Mouse (Mus musculus) MEL (cell line): ENCODE data around the gene Gcg. TPM values are rescaled to one million over a fixed set of nuclear protein-coding genes. Genes with fewer than 3 reads are reported as not detected.

Experiments used
- DNase-seq: peaks from one replicate; pipeline ENCODE4 v3.0.0; 2011; ENCODE audit warnings: low read depth, low spot score
- H3K27ac ChIP-seq: 2 replicates; pipeline ENCODE4 v1.5.1; 2012; ENCODE audit warnings: low read depth, mild to moderate bottlenecking, control low read depth, low read length, moderate library complexity; ENCODE audit not compliant: control insufficient read depth
- H3K27me3 ChIP-seq, 2 experiments: fragments of 150-350 bp in 1 of 2; sonication (generic) in 1 of 2; 2 replicates each; pipeline ENCODE4 v1.6.1; 2012; ENCODE audit warnings: low read length in 2 of 2, mild to moderate bottlenecking in 2 of 2, improper control_type of control experiment in 1 of 2, moderate library complexity in 1 of 2; ENCODE audit not compliant: insufficient read depth in 2 of 2, control insufficient read depth in 1 of 2
- H3K36me3 ChIP-seq, 2 experiments: 2 replicates each; pipeline ENCODE4 v1.6.1; 2012 to 2014; ENCODE audit warnings: low read length in 2 of 2, improper control_type of control experiment in 1 of 2, inconsistent platforms in 1 of 2, mild to moderate bottlenecking in 1 of 2; ENCODE audit not compliant: insufficient read depth in 2 of 2, control insufficient read depth in 1 of 2
- H3K4me1 ChIP-seq, 2 experiments: fragments of 150-350 bp in 1 of 2; sonication (generic) in 1 of 2; 2 replicates each; pipeline ENCODE4 v1.6.1; 2012; ENCODE audit warnings: low read length in 2 of 2, improper control_type of control experiment in 1 of 2, mild to moderate bottlenecking in 1 of 2; ENCODE audit not compliant: insufficient read depth in 2 of 2, control insufficient read depth in 1 of 2
- H3K4me3 ChIP-seq, 2 experiments: fragments of 150-350 bp in 1 of 2; sonication (generic) in 1 of 2; 2 replicates each; pipeline ENCODE4 v1.5.1; 2012; ENCODE audit warnings: low read depth in 2 of 2, low read length in 2 of 2, mild to moderate bottlenecking in 2 of 2, moderate library complexity in 2 of 2, control low read depth in 1 of 2, improper control_type of control experiment in 1 of 2; ENCODE audit not compliant: control insufficient read depth in 1 of 2, insufficient read depth in 1 of 2
- H3K79me2 ChIP-seq: 2 replicates; pipeline ENCODE4 v1.6.1; 2012; ENCODE audit warnings: mild to moderate bottlenecking, low read length, moderate library complexity; ENCODE audit not compliant: control insufficient read depth, poor library complexity, insufficient read depth
- H3K9ac ChIP-seq: 2 replicates; pipeline ENCODE4 v1.6.1; 2012; ENCODE audit warnings: low read depth, mild to moderate bottlenecking, control low read depth, low read length, moderate library complexity; ENCODE audit not compliant: control insufficient read depth, poor library complexity, severe bottlenecking
- H3K9me3 ChIP-seq: fragments of 150-350 bp; sonication (generic); replicated peaks from 2 replicates; pipeline ENCODE4 v1.6.1; 2012; ENCODE audit warnings: mild to moderate bottlenecking, low read length, improper control_type of control experiment, moderate library complexity; ENCODE audit not compliant: insufficient read depth
- EP300 ChIP-seq, 2 experiments: IDR thresholded peaks; 2 replicates each; pipeline ENCODE4 v1.6.1; 2011; ENCODE audit warnings: improper control_type of control experiment in 2 of 2, low read length in 2 of 2, low read depth in 1 of 2, mild to moderate bottlenecking in 1 of 2
- GABPA ChIP-seq: IDR thresholded peaks from 2 replicates; pipeline ENCODE4 v1.6.1; 2012; ENCODE audit warnings: low read depth, mild to moderate bottlenecking, inconsistent platforms, low read length, improper control_type of control experiment, moderate library complexity
- GATA1 ChIP-seq: IDR thresholded peaks from 2 replicates; pipeline ENCODE4 v1.6.1; 2011; ENCODE audit warnings: low read depth, low read length, improper control_type of control experiment
- JUND ChIP-seq: IDR thresholded peaks from 2 replicates; pipeline ENCODE4 v1.6.1; 2011; ENCODE audit warnings: low read depth, mild to moderate bottlenecking, improper control_type of control experiment, low read length
- MAZ ChIP-seq: IDR thresholded peaks from 2 replicates; pipeline ENCODE4 v1.6.1; 2012; ENCODE audit warnings: low read depth, mild to moderate bottlenecking, inconsistent platforms, low read length, improper control_type of control experiment
- POLR2A ChIP-seq, 2 experiments: IDR thresholded peaks; 2 replicates each; pipeline ENCODE4 v1.6.1; 2011 to 2012; ENCODE audit warnings: low read length in 2 of 2, mild to moderate bottlenecking in 2 of 2, control low read depth in 1 of 2, improper control_type of control experiment in 1 of 2, low read depth in 1 of 2, moderate library complexity in 1 of 2; ENCODE audit not compliant: control insufficient read depth in 1 of 2, insufficient read depth in 1 of 2, poor library complexity in 1 of 2
- POLR2AphosphoS5 ChIP-seq: IDR thresholded peaks from 2 replicates; pipeline ENCODE4 v1.6.1; 2012; ENCODE audit warnings: low read depth, borderline replicate concordance, mild to moderate bottlenecking, inconsistent platforms, low read length, moderate library complexity, mixed read lengths
- RCOR1 ChIP-seq: IDR thresholded peaks from 2 replicates; pipeline ENCODE4 v1.6.1; 2012; ENCODE audit warnings: low read depth, mild to moderate bottlenecking, inconsistent platforms, low read length, improper control_type of control experiment
- SMC3 ChIP-seq: IDR thresholded peaks from 2 replicates; pipeline ENCODE4 v1.6.1; 2011; ENCODE audit warnings: low read depth, low read length, improper control_type of control experiment
- USF1 ChIP-seq: IDR thresholded peaks from 2 replicates; pipeline ENCODE4 v1.6.1; 2014; ENCODE audit warnings: low read depth, mild to moderate bottlenecking, inconsistent platforms, low read length, improper control_type of control experiment, moderate library complexity
- USF2 ChIP-seq, 2 experiments: IDR thresholded peaks; 2 replicates each; pipeline ENCODE4 v1.6.1; 2011 to 2012; ENCODE audit warnings: improper control_type of control experiment in 2 of 2, low read length in 2 of 2, borderline replicate concordance in 1 of 2, inconsistent platforms in 1 of 2, low read depth in 1 of 2, mild to moderate bottlenecking in 1 of 2; ENCODE audit not compliant: insufficient read depth in 1 of 2
- polyA plus RNA-seq, 2 experiments: library from polyadenylated mRNA; stranded (reverse) in 1 of 2; unstranded in 1 of 2; fragments of >175 nt in 1 of 2; fragments of >200 nt in 1 of 2; gene quantifications; 2 replicates each; pipeline versions ENCODE4 v1.2.1 to v1.2.4; 2012; ENCODE audit warnings: low replicate concordance in 2 of 2, low read depth in 1 of 2; ENCODE audit not compliant: insufficient read length in 2 of 2, insufficient read depth in 1 of 2, missing spikeins in 1 of 2
- total RNA-seq: library from RNA; depleted of rRNA; stranded (reverse); fragments of 300-350 nt; gene quantifications from 2 replicates; pipeline ENCODE4 v1.2.3, GENCODE M21; 2012; rRNA removed

Gene Gcg
- total RNA-seq (not detected in 2 replicates), polyA plus RNA-seq (not detected)

DNA sequence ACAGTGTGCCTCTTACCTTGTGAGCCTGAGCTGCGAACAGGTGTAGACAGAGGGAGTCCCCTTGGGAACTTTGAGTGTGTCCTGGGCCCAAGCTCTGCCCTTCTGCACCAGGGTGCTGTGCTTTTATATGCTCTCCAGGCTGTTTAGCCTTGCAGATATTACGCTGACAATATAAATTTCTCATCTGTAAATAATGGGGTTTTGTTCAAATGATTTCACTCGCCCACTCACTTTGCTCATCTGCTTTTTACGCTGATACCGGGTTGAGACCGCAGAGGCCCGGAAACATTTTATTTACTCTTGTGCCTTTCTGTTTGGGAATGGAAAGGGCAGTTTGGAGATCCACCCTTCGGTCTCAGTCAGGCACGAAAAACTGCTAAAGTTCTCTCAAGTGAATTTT lies at the start of gene Gcg:
Gene Gcg (minus strand): TSS at position 101 of the 400 bp plus-strand sequence.
- no peaks in the 10 kb centered on the region for H3K79me2 ChIP-seq
- no peaks in the 10 kb centered on the region; a peak in 1 of 4 replicates for H3K27me3 ChIP-seq
- H3K27ac ChIP-seq, result no peak within 1 kb of the TSS
- H3K36me3 ChIP-seq, result no peaks in the 10 kb centered on the region
- no peak within 1 kb of the TSS for H3K9ac ChIP-seq
- DNase-seq, result no peak
- H3K4me3 ChIP-seq, result no peak within 1 kb of the TSS
- TF ChIP-seq MAZ (no peak), JUND (no peak), SMC3 (no peak), GABPA (no peak), RCOR1 (no peak)
- no peaks in the 10 kb centered on the region for H3K9me3 ChIP-seq
- no peaks in the 10 kb centered on the region for H3K4me1 ChIP-seq

DNA sequence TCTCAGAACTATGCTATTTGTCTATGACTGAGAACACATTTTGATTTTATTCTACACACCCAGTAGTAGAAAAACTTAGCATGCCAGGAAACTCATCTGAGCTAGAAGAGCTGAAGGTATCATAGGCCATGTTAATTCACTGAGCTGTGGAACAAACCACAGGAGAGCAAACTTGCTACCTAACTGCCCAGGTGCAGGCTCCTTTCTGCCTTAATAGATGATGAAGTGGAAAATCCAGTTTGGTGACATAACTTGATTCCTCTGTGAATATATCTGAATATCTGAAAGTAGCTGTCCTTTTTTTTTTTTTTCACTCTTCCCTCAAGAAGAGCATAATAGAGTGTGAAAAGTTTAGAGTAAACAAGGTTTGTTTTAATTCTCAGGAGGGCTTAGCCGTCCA lies 47.6 kb upstream of the Gcg start:
- H3K27me3 ChIP-seq, result no peaks in the 10 kb centered on the region
- no peak overlapping the region for H3K4me3 ChIP-seq
- TF ChIP-seq POLR2A (IDR thresholded peaks at IDR 0.05; ENCODE audit: control insufficient read depth in 1 of 2, insufficient read depth in 1 of 2, low read depth in 1 of 2, low read length in 2 of 2, poor library complexity in 1 of 2), result no peak
- no peak for TF ChIP-seq USF2 (IDR thresholded peaks at IDR 0.05; ENCODE audit: borderline replicate concordance in 1 of 2, insufficient read depth in 1 of 2, low read depth in 1 of 2, low read length in 2 of 2)
- no peak for TF ChIP-seq USF1
- no peak for TF ChIP-seq EP300 (IDR thresholded peaks at IDR 0.05; ENCODE audit: low read depth in 1 of 2, low read length in 2 of 2)
- no peak for TF ChIP-seq RCOR1
- TF ChIP-seq POLR2AphosphoS5, result no peak
- no peaks in the 10 kb centered on the region for H3K36me3 ChIP-seq
- no peak overlapping the region for H3K9ac ChIP-seq
- no peak overlapping the region for H3K27ac ChIP-seq
- H3K4me1 ChIP-seq, result peaks cover 0 to 2% of the 10 kb centered on the region in 2 experiments; a peak in 1 of 4 replicates
- H3K79me2 ChIP-seq, result no peaks in the 10 kb centered on the region
- H3K9me3 ChIP-seq, result no peaks in the 10 kb centered on the region
- no peak for DNase-seq

DNA sequence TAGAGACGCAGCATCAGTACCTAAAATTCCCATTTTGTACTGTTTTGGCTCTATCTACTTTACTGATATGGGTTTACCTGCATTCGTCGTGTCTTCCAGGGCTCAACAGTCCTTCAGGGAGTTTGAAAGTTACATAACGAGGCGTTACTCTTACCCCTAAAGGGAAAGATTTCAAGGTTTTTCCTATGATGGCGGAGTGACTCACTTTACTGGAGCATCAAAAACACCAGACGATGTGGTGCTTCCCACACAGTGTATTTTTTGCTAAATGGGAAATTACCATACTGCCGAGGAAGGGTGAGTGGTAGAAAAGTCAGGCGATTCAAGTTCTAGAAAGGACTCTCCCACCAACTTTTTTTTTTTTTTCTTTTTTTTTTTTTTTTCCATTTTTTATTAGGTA lies 42.9 kb upstream of the Gcg start:
- H3K27ac ChIP-seq, result no peak overlapping the region
- no peak overlapping the region for H3K4me3 ChIP-seq
- no peak for DNase-seq
- no peaks in the 10 kb centered on the region for H3K79me2 ChIP-seq
- no peaks in the 10 kb centered on the region for H3K27me3 ChIP-seq
- no peak overlapping the region for H3K9ac ChIP-seq
- no peaks in the 10 kb centered on the region for H3K4me1 ChIP-seq
- TF ChIP-seq GATA1 (no peak), USF1 (no peak)
- no peaks in the 10 kb centered on the region for H3K9me3 ChIP-seq
- H3K36me3 ChIP-seq, result no peaks in the 10 kb centered on the region
